9 mouse cellular contexts compared by ENCODE assay signal in genomic region chr10:80024229-80025043, GRCm38 (mm10). TPM values are rescaled to one million over a fixed set of nuclear protein-coding genes. Genes with fewer than 3 reads are reported as not detected.
DNase-seq lines count a peak whose midpoint lies in the region; ATAC-seq and TF ChIP-seq lines count a peak whose summit lies in the region.
"Had no signal": no experiment of that assay in that cellular context is flagged by ENCODE, and none has a peak within 500 bp of the region (broad histone marks: within the 10 kb centered on the region; RNA-seq: fewer than 3 reads in every experiment).

No protein-coding gene starts in this region.

- TF ChIP-seq POLR2A in MEL (IDR thresholded peaks at IDR 0.05; ENCODE audit: control insufficient read depth in 1 of 2, insufficient read depth in 1 of 2, low read depth in 1 of 2, low read length in 2 of 2, poor library complexity in 1 of 2), result 0 out of 4 replicates have a peak, but pooled peaks of 1 of the 2 experiments have one; percentile 28

- no peak for ATAC-seq in lung, embryonic 14.5 days (ENCODE audit: insufficient read depth)
- ATAC-seq in liver, postnatal 0 days, result 0 out of 2 replicates have a peak, but pooled peaks have one; percentile 8
- ATAC-seq: hindbrain, embryonic 16.5 days had no signal

- no peaks in the 10 kb centered on the region; the same call in 1 of the 2 replicates for H3K4me1 ChIP-seq in lung, embryonic 14.5 days (ENCODE audit: insufficient read depth)
- peaks cover 2 to 23% of the 10 kb centered on the region in 2 experiments; a peak in 3 of 4 replicates for H3K4me1 ChIP-seq in MEL (ENCODE audit: control insufficient read depth in 1 of 2, insufficient read depth in 2 of 2, low read length in 2 of 2)
- peaks cover 22% of the 10 kb centered on the region for H3K4me1 ChIP-seq in liver, postnatal 0 days (ENCODE audit: insufficient read depth)

- no peak overlapping the region for H3K4me3 ChIP-seq in lung, embryonic 14.5 days (ENCODE audit: low read depth, low read length)
- H3K4me3 ChIP-seq in MEL (ENCODE audit: control insufficient read depth in 1 of 2, insufficient read depth in 1 of 2, low read depth in 2 of 2, low read length in 2 of 2), result 0 out of 4 replicates have a peak overlapping the region, but pooled peaks of 1 of the 2 experiments have one; percentile 16
- no peak overlapping the region for H3K4me3 ChIP-seq in liver, postnatal 0 days (ENCODE audit: low read depth, low read length)

- WGBS in lung, embryonic 14.5 days, result 73% methylated on average over 15 of the region's 15 CpGs
- WGBS in liver, postnatal 0 days (ENCODE audit: insufficient replicate concordance), result 69% methylated on average over 15 of the region's 15 CpGs

- no peaks in the 10 kb centered on the region for H3K9me3 ChIP-seq in lung, embryonic 14.5 days (ENCODE audit: low read depth, low read length)
- no peaks in the 10 kb centered on the region for H3K9me3 ChIP-seq in MEL (replicated peaks; ENCODE audit: insufficient read depth, low read length)
- no peaks in the 10 kb centered on the region for H3K9me3 ChIP-seq in liver, postnatal 0 days (ENCODE audit: low read length)

- no peaks in the 10 kb centered on the region for H3K27me3 ChIP-seq in lung, embryonic 14.5 days (ENCODE audit: insufficient read depth, low read length)
- no peaks in the 10 kb centered on the region for H3K27me3 ChIP-seq in MEL (ENCODE audit: control insufficient read depth in 1 of 2, insufficient read depth in 2 of 2, low read length in 2 of 2)
- H3K27me3 ChIP-seq in liver, postnatal 0 days (ENCODE audit: insufficient read depth, low read length), result peaks cover 4% of the 10 kb centered on the region; the same call in 1 of the 2 replicates

- H3K27ac ChIP-seq in lung, embryonic 14.5 days (ENCODE audit: low read depth), result peak overlapping the region; percentile 46; the same call in 1 of the 2 replicates
- peak overlapping the region; percentile 74 for H3K27ac ChIP-seq in MEL (ENCODE audit: control insufficient read depth, low read depth, low read length)
- H3K27ac ChIP-seq in liver, postnatal 0 days (ENCODE audit: low read depth), result peak overlapping the region; percentile 59

- no peak overlapping the region for H3K4me2 ChIP-seq in lung, embryonic 14.5 days
- H3K4me2 ChIP-seq in liver, postnatal 0 days (ENCODE audit: low read depth, low read length), result peak overlapping the region; percentile 16; the same call in 1 of the 2 replicates

- H3K9ac ChIP-seq in lung, embryonic 14.5 days, result no peak overlapping the region
- H3K9ac ChIP-seq in MEL (ENCODE audit: control insufficient read depth, low read depth, low read length, poor library complexity, severe bottlenecking), result peak overlapping the region; percentile 51
- peak overlapping the region; percentile 28; the same call in 1 of the 2 replicates for H3K9ac ChIP-seq in liver, postnatal 0 days (replicated peaks)

- no peak for TF ChIP-seq RAD21 in MEL (IDR thresholded peaks at IDR 0.05; ENCODE audit: low read depth, low read length)

- H3K79me2 ChIP-seq in MEL (ENCODE audit: control insufficient read depth, insufficient read depth, low read length, poor library complexity), result no peaks in the 10 kb centered on the region

- TF ChIP-seq EP300 in MEL (IDR thresholded peaks at IDR 0.05; ENCODE audit: low read depth in 1 of 2, low read length in 2 of 2), result no peak
- no peak for TF ChIP-seq EP300 in liver, postnatal 0 days (IDR thresholded peaks at IDR 0.05; ENCODE audit: low read depth)

- DNase-seq in lung, embryonic 14.5 days, result no peak
- no peak for DNase-seq in lung, postnatal 4 days
- peak; percentile 74 for DNase-seq in MEL (ENCODE audit: low read depth, low spot score)
- no peak for DNase-seq in liver, postnatal 0 days
- peak; percentile 74 to 88 for DNase-seq in thymus, adult 18-20 months
- DNase-seq in cerebellum, adult 9-10 months, result no peak
- DNase-seq in urinary bladder, postnatal 14 days (ENCODE audit: low spot score), result no peak
- DNase-seq in left cerebral cortex, adult 9 months (ENCODE audit: low spot score in 2 of 2), result no peak

- peaks cover 44% of the 10 kb centered on the region for H3K36me3 ChIP-seq in lung, embryonic 14.5 days (ENCODE audit: insufficient read depth)
- peaks cover 2 to 20% of the 10 kb centered on the region in 2 experiments; a peak in 3 of 4 replicates for H3K36me3 ChIP-seq in MEL (ENCODE audit: control insufficient read depth in 1 of 2, insufficient read depth in 2 of 2, low read length in 2 of 2)
- peaks cover 59% of the 10 kb centered on the region for H3K36me3 ChIP-seq in liver, postnatal 0 days (replicated peaks; ENCODE audit: insufficient read depth, low read length)

- no peak for TF ChIP-seq CTCF in lung, embryonic 14.5 days (IDR thresholded peaks at IDR 0.05; ENCODE audit: low read depth)
- TF ChIP-seq CTCF in MEL (IDR thresholded peaks at IDR 0.05 in 2 of 3, conservative IDR thresholded peaks at IDR 0.05 in 1 of 3; ENCODE audit: control insufficient read depth in 1 of 3, insufficient read depth in 1 of 3, low read depth in 2 of 3, low read length in 3 of 3, poor library complexity in 1 of 3, severe bottlenecking in 1 of 3), result no peak
- TF ChIP-seq CTCF in liver, postnatal 0 days (IDR thresholded peaks at IDR 0.05; ENCODE audit: low read depth), result no peak

TF ChIP-seq in MEL, 35 proteins besides CTCF, POLR2A, EP300 and RAD21:
- peak; percentile 23; the same call in 1 of the 2 replicates for TF ChIP-seq SIN3A (IDR thresholded peaks at IDR 0.05; ENCODE audit: low read length)
- TF ChIP-seq BHLHE40 (IDR thresholded peaks at IDR 0.05; ENCODE audit: borderline replicate concordance, low read depth, low read length), result no peak
- no peak for TF ChIP-seq ZMIZ1 (IDR thresholded peaks at IDR 0.05; ENCODE audit: low read depth, low read length)
- 0 out of 2 replicates have a peak, but pooled peaks have one; percentile 12 for TF ChIP-seq TBP (IDR thresholded peaks at IDR 0.05; ENCODE audit: low read depth, low read length)
- no peak for TF ChIP-seq POLR2AphosphoS2 (IDR thresholded peaks at IDR 0.05; ENCODE audit: low read length)
- TF ChIP-seq MAFK (IDR thresholded peaks at IDR 0.05; ENCODE audit: borderline replicate concordance, low read depth, low read length), result no peak
- TF ChIP-seq ELF1 (IDR thresholded peaks at IDR 0.05; ENCODE audit: low read depth, low read length), result 0 out of 2 replicates have a peak, but pooled peaks have one; percentile 0
- no peak for TF ChIP-seq MYB (IDR thresholded peaks at IDR 0.05; ENCODE audit: low read depth, low read length)
TF ChIP-seq in MEL: peak in this region for 3.

RNA-seq across cellular contexts. Expression of gene Arhgap45, which starts 8.0 kb away (rescaled TPM):
- polyA plus RNA-seq in lung, embryonic 14.5 days (2014; fragmentation: Nextera tagmentation; extraction: Ambion mirVana), result 11.2 and 13.2 TPM in 2 replicates
- 25.2 and 26.2 TPM in 2 replicates for total RNA-seq in MEL (2012; rRNA removed)
- polyA plus RNA-seq in MEL (2012; ENCODE audit: insufficient read depth in 1 of 2, insufficient read length in 2 of 2, low read depth in 1 of 2, low replicate concordance in 2 of 2, missing spikeins in 1 of 2), result 10 to 100 TPM in 1 of 2 experiments, not detected in 1; 53.6 TPM
- polyA plus RNA-seq in liver, postnatal 0 days (2015; fragmentation: Nextera tagmentation; extraction: Ambion mirVana), result 12.1 and 14.2 TPM in 2 replicates

RNA-seq across cellular contexts. Expression of gene Polr2e, which starts 15.2 kb away (rescaled TPM):
- polyA plus RNA-seq in lung, embryonic 14.5 days (2014; fragmentation: Nextera tagmentation; extraction: Ambion mirVana), result 240 and 258 TPM in 2 replicates
- total RNA-seq in MEL (2012; rRNA removed), result 156 and 169 TPM in 2 replicates
- polyA plus RNA-seq in MEL (2012; ENCODE audit: insufficient read depth in 1 of 2, insufficient read length in 2 of 2, low read depth in 1 of 2, low replicate concordance in 2 of 2, missing spikeins in 1 of 2), result 100 to 1,000 TPM; 258 to 279 TPM
- polyA plus RNA-seq in liver, postnatal 0 days (2015; fragmentation: Nextera tagmentation; extraction: Ambion mirVana), result 57.0 and 58.3 TPM in 2 replicates

RNA-seq across cellular contexts. Expression of gene Gpx4, which starts 22.5 kb away (rescaled TPM):
- 471 and 474 TPM in 2 replicates for polyA plus RNA-seq in lung, embryonic 14.5 days (2014; fragmentation: Nextera tagmentation; extraction: Ambion mirVana)
- total RNA-seq in MEL (2012; rRNA removed), result 422 and 508 TPM in 2 replicates
- 100 to 1,000 TPM in 1 of 2 experiments, not detected in 1; 536 TPM for polyA plus RNA-seq in MEL (2012; ENCODE audit: insufficient read depth in 1 of 2, insufficient read length in 2 of 2, low read depth in 1 of 2, low replicate concordance in 2 of 2, missing spikeins in 1 of 2)
- 537 and 560 TPM in 2 replicates for polyA plus RNA-seq in liver, postnatal 0 days (2015; fragmentation: Nextera tagmentation; extraction: Ambion mirVana)

RNA-seq across cellular contexts. Expression of gene Abca7, which starts 28.1 kb away (rescaled TPM):
- polyA plus RNA-seq in lung, embryonic 14.5 days (2014; fragmentation: Nextera tagmentation; extraction: Ambion mirVana), result 3.0 and 3.5 TPM in 2 replicates
- total RNA-seq in MEL (2012; rRNA removed), result 7.4 and 7.7 TPM in 2 replicates
- polyA plus RNA-seq in MEL (2012; ENCODE audit: insufficient read depth in 1 of 2, insufficient read length in 2 of 2, low read depth in 1 of 2, low replicate concordance in 2 of 2, missing spikeins in 1 of 2), result 10 to 100 TPM in 1 of 2 experiments, not detected in 1; 16.8 TPM
- polyA plus RNA-seq in liver, postnatal 0 days (2015; fragmentation: Nextera tagmentation; extraction: Ambion mirVana), result 2.5 and 3.1 TPM in 2 replicates

RNA-seq across cellular contexts. Expression of gene Cnn2, which starts 36.1 kb away (rescaled TPM):
- 354 and 364 TPM in 2 replicates for polyA plus RNA-seq in lung, embryonic 14.5 days (2014; fragmentation: Nextera tagmentation; extraction: Ambion mirVana)
- total RNA-seq in MEL (2012; rRNA removed), result 8.7 and 9.1 TPM in 2 replicates
- 10 to 100 TPM in 1 of 2 experiments, not detected in 1; 25.3 TPM for polyA plus RNA-seq in MEL (2012; ENCODE audit: insufficient read depth in 1 of 2, insufficient read length in 2 of 2, low read depth in 1 of 2, low replicate concordance in 2 of 2, missing spikeins in 1 of 2)
- polyA plus RNA-seq in liver, postnatal 0 days (2015; fragmentation: Nextera tagmentation; extraction: Ambion mirVana), result 40.7 and 42.8 TPM in 2 replicates

Comparison
In these comparisons a context has a peak if more than half of its experiments do, and no peak if none do; other contexts are left out.
1. DNase-seq: peak in MEL (single experiment) and thymus, adult 18-20 months (2 of 2); none in lung, embryonic 14.5 days (single experiment), lung, postnatal 4 days (0 of 2), liver, postnatal 0 days (single experiment), cerebellum, adult 9-10 months (single experiment), urinary bladder, postnatal 14 days (single experiment) and left cerebral cortex, adult 9 months (0 of 2).
2. Peak in every context shown above with its lines, with median percentiles within 50 percentile points of each other: H3K27ac ChIP-seq.